Mouse (Mus musculus): ENCODE data around the gene Cdh12. TPM values are rescaled to one million over a fixed set of nuclear protein-coding genes. Genes with fewer than 3 reads are reported as not detected.
"Not testable (repeated sequence)": the region's sequence is repeated elsewhere in the genome, so short reads cannot be mapped to it uniquely, and the experiment has no call there.

Gene Cdh12
- polyA plus RNA-seq, 1 experiment from 2014 or later: 1.2 TPM

DNA sequence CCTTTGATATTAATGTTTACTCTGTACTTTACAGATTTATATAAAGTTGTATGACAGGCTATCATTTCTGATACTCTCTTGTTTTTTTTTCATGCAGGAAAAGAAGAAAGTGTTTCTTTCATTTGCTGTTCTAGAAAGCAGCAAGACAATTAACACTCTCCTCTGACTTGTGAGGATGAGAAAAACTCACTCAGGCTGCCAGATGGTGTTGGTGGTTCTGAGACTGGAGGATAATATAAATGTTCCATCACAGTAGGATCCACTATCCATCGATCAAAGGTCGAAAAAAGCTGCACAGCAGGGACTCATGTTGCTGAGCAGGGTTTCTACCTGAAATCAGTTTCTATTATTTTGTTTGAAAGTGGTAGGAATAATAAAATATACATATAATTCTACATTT lies 185.5 kb downstream of the Cdh12 start:
- ATAC-seq (ENCODE audit: low FRiP score): no peak
- Histone ChIP-seq H3K27me3 (no peaks in the 10 kb centered on the region), H3K4me1 (no peaks in the 10 kb centered on the region), H3K36me3 (replicated peaks) (no peaks in the 10 kb centered on the region), H3K4me2 (no peak overlapping the region), H3K4me3 (replicated peaks) (no peak overlapping the region), H3K9me3 (no peaks in the 10 kb centered on the region), H3K9ac (no peak overlapping the region), H3K27ac (no peak overlapping the region)
- 79% methylated on average over 2 of the region's 2 CpGs for WGBS

DNA sequence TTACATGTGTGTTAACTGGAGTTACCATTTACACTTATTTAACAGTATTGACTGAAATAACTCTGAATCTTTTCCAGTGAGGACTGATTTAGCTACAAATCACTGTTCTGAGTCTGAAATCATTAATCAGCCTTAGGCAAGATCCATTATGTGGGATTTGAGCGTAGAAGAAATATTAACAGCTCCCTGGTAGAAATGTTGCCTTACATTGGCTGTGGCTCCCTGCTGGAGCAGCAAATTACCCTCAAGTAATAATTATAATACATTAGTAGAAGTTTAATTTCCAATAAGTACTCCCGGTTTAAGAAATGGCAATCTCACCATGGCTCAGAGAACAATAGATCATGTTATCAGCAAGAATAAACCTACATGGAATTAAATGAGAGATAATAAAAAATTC lies 190.1 kb downstream of the Cdh12 start:
- no peak for ATAC-seq (ENCODE audit: low FRiP score)
- Histone ChIP-seq H3K9ac (no peak overlapping the region), H3K9me3 (no peaks in the 10 kb centered on the region), H3K4me1 (no peaks in the 10 kb centered on the region), H3K27ac (no peak overlapping the region), H3K27me3 (no peaks in the 10 kb centered on the region), H3K4me2 (no peak overlapping the region), H3K36me3 (replicated peaks) (no peaks in the 10 kb centered on the region), H3K4me3 (replicated peaks) (no peak overlapping the region)
- 74% methylated on average over 2 of the region's 2 CpGs for WGBS

DNA sequence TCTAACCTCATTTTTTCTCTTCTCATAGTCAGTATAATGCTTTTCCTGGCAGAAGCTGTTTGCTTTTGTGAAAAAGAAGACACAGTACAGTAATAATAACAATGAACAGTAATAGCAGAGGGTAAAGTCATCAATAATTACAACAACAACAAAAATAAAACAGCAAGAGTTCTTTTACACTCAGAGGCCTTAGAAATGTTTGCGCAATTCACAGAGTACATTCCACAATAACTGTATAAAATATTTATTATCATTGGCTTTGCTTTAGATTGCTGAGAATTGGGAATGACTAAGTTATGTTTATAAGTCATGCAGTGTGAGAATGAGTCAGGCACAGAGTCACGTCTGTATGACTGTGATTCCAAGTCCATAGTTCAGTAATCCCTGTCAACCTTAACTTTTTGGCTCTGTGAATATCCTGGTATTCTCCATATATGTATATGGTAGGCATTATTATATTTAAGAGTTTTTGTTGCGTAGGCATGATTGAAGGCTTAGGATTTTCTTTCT lies 193.9 kb downstream of the Cdh12 start:
- H3K9me3 ChIP-seq: no peaks in the 10 kb centered on the region
- no peak overlapping the region for H3K9ac ChIP-seq
- WGBS: 92% methylated on average over 3 of the region's 3 CpGs
- H3K4me3 ChIP-seq (replicated peaks): no peak overlapping the region
- H3K4me2 ChIP-seq: no peak overlapping the region
- no peaks in the 10 kb centered on the region for H3K36me3 ChIP-seq (replicated peaks)
- no peaks in the 10 kb centered on the region for H3K27me3 ChIP-seq
- no peak overlapping the region for H3K27ac ChIP-seq
- H3K4me1 ChIP-seq: no peaks in the 10 kb centered on the region
- no peak for ATAC-seq (ENCODE audit: low FRiP score)

DNA sequence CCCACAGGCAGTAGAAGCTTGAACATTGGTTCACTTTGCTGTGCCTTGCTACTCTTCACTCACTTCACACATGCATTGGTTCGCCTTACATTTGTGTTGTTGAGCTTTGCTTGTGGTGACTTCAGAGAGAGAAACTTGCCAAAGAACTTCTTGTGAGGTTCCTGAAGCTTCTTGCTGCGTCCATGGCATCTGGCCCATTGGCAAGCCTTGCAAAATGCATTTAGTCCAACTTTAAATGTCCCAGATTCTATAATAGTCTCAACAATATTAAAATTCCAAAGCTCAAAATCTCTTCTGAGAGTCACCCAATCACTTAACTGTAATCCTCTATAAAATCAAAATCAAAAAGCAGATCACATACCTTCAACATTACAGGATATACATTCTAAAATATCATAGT lies 211.2 kb downstream of the Cdh12 start:
- Histone ChIP-seq H3K36me3 (replicated peaks) (no peaks in the 10 kb centered on the region), H3K27me3 (no peaks in the 10 kb centered on the region), H3K9me3 (no peaks in the 10 kb centered on the region), H3K4me2 (no peak overlapping the region), H3K4me3 (replicated peaks) (no peak overlapping the region), H3K27ac (no peak overlapping the region), H3K9ac (no peak overlapping the region), H3K4me1 (no peaks in the 10 kb centered on the region)
- WGBS: 81% methylated on average over 2 of the region's 2 CpGs
- ATAC-seq (ENCODE audit: low FRiP score): no peak

DNA sequence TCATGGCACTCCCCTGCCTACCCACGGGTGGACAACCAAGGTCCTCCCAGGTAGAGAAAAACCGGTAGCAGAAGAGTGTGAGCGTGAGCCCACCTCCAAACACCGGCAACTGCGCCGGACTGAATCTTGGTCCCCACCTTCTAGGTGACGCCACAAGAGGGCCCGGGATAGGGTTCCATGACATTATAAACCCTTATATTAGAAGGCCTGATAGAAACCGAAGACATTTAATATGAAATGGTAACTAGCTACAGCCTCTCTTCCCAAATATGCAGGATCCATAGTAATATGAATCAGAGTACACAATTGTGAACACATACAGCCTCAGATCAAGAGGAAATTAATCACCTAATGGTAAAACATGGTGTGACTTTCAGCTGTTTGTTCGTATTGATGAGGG lies 217.6 kb downstream of the Cdh12 start, which contains the start of gene Acot10:
Gene Acot10, minus strand, starts transcription at position 101 of the 400 bp plus-strand sequence.
- Histone ChIP-seq H3K4me3 (replicated peaks) (no peak within 1 kb of the TSS), H3K9me3 (no peaks in the 10 kb centered on the region), H3K4me2 (no peak within 1 kb of the TSS), H3K27ac (no peak within 1 kb of the TSS), H3K4me1 (no peaks in the 10 kb centered on the region), H3K36me3 (replicated peaks) (no peaks in the 10 kb centered on the region), H3K9ac (no peak within 1 kb of the TSS), H3K27me3 (no peaks in the 10 kb centered on the region)
- ATAC-seq (ENCODE audit: low FRiP score): no peak
- WGBS: 93% methylated on average over 10 of the region's 10 CpGs

DNA sequence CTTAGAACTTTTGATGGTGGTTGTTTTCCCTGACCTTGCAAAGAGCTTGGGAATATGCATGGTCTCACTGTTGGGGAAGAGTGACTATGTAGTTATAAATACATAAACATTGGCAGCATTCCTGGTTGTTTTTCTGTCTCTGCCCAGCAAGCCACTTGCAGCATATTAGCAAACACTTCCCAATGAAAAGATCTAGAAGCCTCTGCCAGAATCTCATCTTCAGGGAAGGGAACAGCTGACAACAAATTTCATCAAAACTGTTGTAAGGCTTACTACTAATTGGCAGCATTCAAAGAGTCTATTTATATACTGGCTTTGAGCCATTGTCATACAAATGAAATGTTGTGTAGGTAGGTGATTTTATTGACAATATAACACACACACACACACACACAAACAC lies 218.3 kb downstream of the Cdh12 start:
- ATAC-seq (ENCODE audit: low FRiP score): no peak
- H3K9me3 ChIP-seq: no peaks in the 10 kb centered on the region
- no peak overlapping the region for H3K9ac ChIP-seq
- no peaks in the 10 kb centered on the region for H3K27me3 ChIP-seq
- no peaks in the 10 kb centered on the region for H3K4me1 ChIP-seq
- H3K4me3 ChIP-seq (replicated peaks): no peak overlapping the region
- no peak overlapping the region for H3K4me2 ChIP-seq
- no peak overlapping the region for H3K27ac ChIP-seq
- H3K36me3 ChIP-seq (replicated peaks): no peaks in the 10 kb centered on the region

DNA sequence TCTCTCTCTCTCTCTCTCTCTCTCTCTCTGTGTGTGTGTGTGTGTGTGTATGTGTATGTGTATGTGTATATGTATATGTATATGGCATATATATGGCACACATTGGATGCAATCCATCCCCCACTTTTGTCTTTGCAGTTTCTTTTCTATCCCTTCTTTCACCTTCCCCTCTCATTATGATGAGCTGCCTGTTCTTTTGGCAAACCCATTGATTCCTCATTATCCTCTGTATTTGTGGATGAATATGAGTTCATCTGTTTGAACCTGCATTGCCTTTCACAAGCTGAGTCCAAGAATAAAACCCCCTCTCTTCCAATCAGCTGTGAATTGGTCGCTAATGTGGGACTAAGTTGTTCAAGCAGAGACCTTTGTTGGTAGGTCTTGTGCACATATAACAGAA lies 218.9 kb downstream of the Cdh12 start:
- Histone ChIP-seq H3K9me3 (no peaks in the 10 kb centered on the region), H3K4me3 (replicated peaks) (no peak overlapping the region), H3K4me1 (no peaks in the 10 kb centered on the region), H3K4me2 (no peak overlapping the region), H3K36me3 (replicated peaks) (no peaks in the 10 kb centered on the region), H3K27ac (no peak overlapping the region), H3K27me3 (no peaks in the 10 kb centered on the region), H3K9ac (no peak overlapping the region)
- 38% methylated on average over 1 of the region's 1 CpGs for WGBS
- ATAC-seq (ENCODE audit: low FRiP score): peak; percentile 23; the same call in 1 of the 2 replicates

DNA sequence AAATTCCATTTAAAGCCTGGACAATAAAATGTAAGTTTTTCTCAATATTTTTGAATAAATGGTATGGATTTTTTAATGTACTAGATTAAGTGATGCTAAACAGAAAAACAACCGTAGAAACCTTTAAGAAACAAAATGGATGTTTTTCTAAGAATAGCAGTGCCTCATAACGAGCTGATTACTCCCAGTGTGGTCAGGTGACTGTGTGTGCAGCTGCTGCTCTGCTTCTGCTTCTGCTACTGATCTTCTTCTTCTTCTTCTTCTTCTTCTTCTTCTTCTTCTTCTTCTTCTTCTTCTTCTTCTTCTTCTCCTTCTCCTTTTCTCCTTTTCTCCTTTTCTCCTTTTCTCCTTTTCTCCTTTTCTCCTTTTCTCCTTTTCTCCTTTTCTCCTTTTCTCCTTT lies 220.4 kb downstream of the Cdh12 start:
- ATAC-seq (ENCODE audit: low FRiP score); H3K4me3 ChIP-seq (replicated peaks); H3K9me3 ChIP-seq; H3K4me2 ChIP-seq; H3K27ac ChIP-seq; H3K4me1 ChIP-seq; H3K36me3 ChIP-seq (replicated peaks); H3K9ac ChIP-seq; H3K27me3 ChIP-seq: not testable (repeated sequence)
- WGBS: 49% methylated on average over 2 of the region's 2 CpGs

DNA sequence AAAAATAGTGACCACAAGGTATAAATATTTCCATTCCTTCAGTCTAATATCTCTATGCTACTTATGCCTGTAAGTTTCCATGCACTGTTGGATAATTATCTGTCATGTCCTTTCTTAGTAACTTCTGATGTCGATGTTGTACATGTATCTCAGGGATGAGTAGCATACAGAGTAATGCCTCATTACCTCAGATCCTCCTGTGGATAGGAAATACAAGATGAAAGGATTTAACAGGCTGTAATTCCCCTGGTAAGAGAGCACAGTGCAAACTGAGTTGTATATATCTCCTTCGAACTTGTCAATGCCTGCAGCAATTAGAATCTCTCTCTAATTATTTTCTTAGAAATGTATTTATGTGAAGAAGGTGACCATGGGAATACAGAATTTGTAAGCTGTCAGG lies 233.7 kb downstream of the Cdh12 start:
- Histone ChIP-seq H3K36me3 (replicated peaks) (no peaks in the 10 kb centered on the region), H3K27ac (no peak overlapping the region), H3K4me2 (no peak overlapping the region), H3K9ac (no peak overlapping the region), H3K9me3 (no peaks in the 10 kb centered on the region), H3K27me3 (no peaks in the 10 kb centered on the region), H3K4me3 (replicated peaks) (no peak overlapping the region), H3K4me1 (no peaks in the 10 kb centered on the region)
- ATAC-seq (ENCODE audit: low FRiP score): no peak
- 74% methylated on average over 2 of the region's 2 CpGs for WGBS

DNA sequence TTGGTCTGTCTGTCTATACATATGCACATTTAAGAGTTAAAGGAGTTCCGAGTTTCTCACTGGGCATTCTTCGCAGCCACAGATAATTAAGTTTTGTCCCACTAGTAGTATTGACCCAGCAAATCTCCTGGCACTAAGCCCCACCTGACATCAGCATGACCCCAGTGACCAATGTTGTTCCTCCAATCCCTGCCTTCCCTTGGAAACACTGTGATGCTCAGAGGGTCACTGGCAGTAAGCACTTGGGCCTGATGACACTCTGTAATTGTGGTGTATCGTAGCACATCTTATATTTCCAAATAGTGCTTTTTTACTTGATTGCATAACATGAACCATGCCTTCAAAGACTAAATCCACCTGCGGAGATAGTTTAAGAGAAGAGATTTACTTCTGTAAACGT lies 235.1 kb downstream of the Cdh12 start:
- Histone ChIP-seq H3K9ac (no peak overlapping the region), H3K27me3 (no peaks in the 10 kb centered on the region), H3K4me2 (no peak overlapping the region), H3K9me3 (no peaks in the 10 kb centered on the region), H3K4me3 (replicated peaks) (no peak overlapping the region), H3K36me3 (replicated peaks) (no peaks in the 10 kb centered on the region), H3K27ac (no peak overlapping the region), H3K4me1 (no peaks in the 10 kb centered on the region)
- no peak for ATAC-seq (ENCODE audit: low FRiP score)
- WGBS: 52% methylated on average over 5 of the region's 5 CpGs

DNA sequence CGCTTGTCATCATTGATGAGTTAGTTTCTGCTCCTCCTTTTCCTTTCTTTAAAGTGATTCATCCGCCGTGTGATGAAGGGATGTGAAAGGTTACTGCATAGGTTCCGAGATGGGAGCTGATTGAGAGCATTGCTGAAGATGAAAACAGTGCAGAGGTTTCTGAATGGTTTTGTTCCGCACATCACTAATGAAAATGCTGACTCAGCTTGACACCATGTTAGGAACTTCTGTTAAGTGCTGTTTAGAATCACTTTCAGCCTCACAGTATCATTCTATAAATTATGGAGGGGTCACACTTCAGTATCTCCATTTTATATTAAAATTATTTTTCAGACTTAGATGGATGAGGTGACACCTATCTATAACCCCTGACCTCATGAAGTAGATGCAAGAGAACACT lies 247.2 kb downstream of the Cdh12 start:
- ATAC-seq (ENCODE audit: low FRiP score): no peak
- Histone ChIP-seq H3K27ac (no peak overlapping the region), H3K4me1 (no peaks in the 10 kb centered on the region), H3K4me3 (replicated peaks) (no peak overlapping the region), H3K4me2 (no peak overlapping the region), H3K27me3 (no peaks in the 10 kb centered on the region), H3K9ac (no peak overlapping the region), H3K36me3 (replicated peaks) (no peaks in the 10 kb centered on the region), H3K9me3 (no peaks in the 10 kb centered on the region)
- 91% methylated on average over 5 of the region's 5 CpGs for WGBS

DNA sequence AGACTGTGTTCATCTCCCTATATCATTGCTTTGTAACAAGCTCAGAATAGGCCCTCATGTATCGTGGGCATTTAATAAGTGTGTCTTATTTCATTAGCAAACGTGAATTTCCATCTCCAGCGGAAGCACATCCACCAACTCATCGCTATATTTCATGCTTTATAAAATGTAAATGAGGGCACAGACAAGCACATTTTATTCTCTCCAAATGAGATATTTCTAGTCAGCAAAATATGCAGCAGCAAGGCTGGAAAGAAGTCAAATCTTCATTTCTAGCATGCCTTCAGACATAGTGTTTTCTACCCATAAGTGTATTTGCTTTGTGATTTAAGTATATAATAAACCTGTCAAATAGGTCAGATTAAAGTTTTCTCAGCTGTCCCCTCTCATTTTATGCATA lies 262.8 kb downstream of the Cdh12 start:
- H3K27ac ChIP-seq: no peak overlapping the region
- H3K9me3 ChIP-seq: no peaks in the 10 kb centered on the region
- 86% methylated on average over 4 of the region's 4 CpGs for WGBS
- no peaks in the 10 kb centered on the region for H3K36me3 ChIP-seq (replicated peaks)
- no peak overlapping the region for H3K9ac ChIP-seq
- ATAC-seq (ENCODE audit: low FRiP score): no peak
- no peak overlapping the region for H3K4me2 ChIP-seq
- no peak overlapping the region for H3K4me3 ChIP-seq (replicated peaks)
- no peaks in the 10 kb centered on the region for H3K27me3 ChIP-seq
- H3K4me1 ChIP-seq: no peaks in the 10 kb centered on the region

DNA sequence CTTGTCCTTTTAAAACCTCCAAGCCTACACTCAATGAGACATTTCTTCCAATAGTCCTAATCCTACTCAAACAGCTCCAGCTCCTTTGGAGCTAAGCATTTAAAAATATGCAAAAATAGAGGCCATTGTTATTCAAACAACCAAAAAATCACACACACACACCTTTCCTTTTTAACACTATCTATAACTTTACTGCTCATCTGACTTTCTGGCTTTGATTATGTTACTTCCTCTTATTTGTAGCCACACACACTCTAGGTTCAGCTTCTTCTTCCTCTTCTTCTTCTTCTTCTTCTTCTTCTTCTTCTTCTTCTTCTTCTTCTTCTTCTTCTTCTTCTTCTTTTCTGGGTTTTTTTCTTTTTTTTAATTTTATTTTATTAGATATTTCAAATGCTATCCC lies 323.2 kb downstream of the Cdh12 start:
- ATAC-seq (ENCODE audit: low FRiP score): no peak
- Histone ChIP-seq H3K4me1 (no peaks in the 10 kb centered on the region), H3K4me3 (replicated peaks) (no peak overlapping the region), H3K4me2 (no peak overlapping the region), H3K9me3 (no peaks in the 10 kb centered on the region), H3K36me3 (replicated peaks) (no peaks in the 10 kb centered on the region), H3K27me3 (no peaks in the 10 kb centered on the region), H3K9ac (no peak overlapping the region), H3K27ac (no peak overlapping the region)

DNA sequence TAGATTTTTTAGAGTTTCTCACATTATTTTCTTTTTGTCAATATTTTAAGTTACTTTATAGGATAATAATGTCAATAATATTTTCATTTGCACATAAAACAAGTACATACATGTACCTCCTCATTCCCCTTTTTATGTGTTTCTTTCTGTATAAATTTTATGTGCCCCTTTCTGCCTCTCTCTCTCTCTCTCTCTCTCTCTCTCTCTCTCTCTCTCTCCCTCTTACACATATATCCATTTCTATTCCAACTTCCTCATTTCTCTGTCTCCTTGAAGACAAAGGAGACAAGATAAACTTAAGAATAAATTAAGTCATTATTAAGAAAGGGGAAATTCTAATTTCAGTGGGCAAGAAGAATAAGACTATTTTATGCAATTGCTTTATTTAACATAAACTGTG lies 324.4 kb downstream of the Cdh12 start:
- Histone ChIP-seq H3K36me3 (replicated peaks) (no peaks in the 10 kb centered on the region), H3K4me1 (no peaks in the 10 kb centered on the region), H3K4me3 (replicated peaks) (no peak overlapping the region), H3K27me3 (no peaks in the 10 kb centered on the region), H3K4me2 (no peak overlapping the region), H3K27ac (no peak overlapping the region), H3K9ac (no peak overlapping the region), H3K9me3 (no peaks in the 10 kb centered on the region)
- ATAC-seq (ENCODE audit: low FRiP score): no peak
